9 mouse cellular contexts compared by ENCODE assay signal in genomic region chr4:35099210-35099864, GRCm38 (mm10). TPM values are rescaled to one million over a fixed set of nuclear protein-coding genes. Genes with fewer than 3 reads are reported as not detected.
DNase-seq lines count a peak whose midpoint lies in the region; ATAC-seq lines count a peak whose summit lies in the region.
"Had no signal": no experiment of that assay in that cellular context is flagged by ENCODE, and none has a peak within 500 bp of the region (broad histone marks: within the 10 kb centered on the region; RNA-seq: fewer than 3 reads in every experiment).

No protein-coding gene starts in this region.

- no peaks in the 10 kb centered on the region for H3K36me3 ChIP-seq in heart, embryonic 16.5 days (ENCODE audit: control insufficient read depth, insufficient read depth)
- no peaks in the 10 kb centered on the region for H3K36me3 ChIP-seq in midbrain, embryonic 11.5 days (ENCODE audit: control insufficient read depth, insufficient read depth, low read length)

- 22% methylated on average over 17 of the region's 17 CpGs for WGBS in heart, embryonic 16.5 days
- 31% methylated on average over 17 of the region's 17 CpGs for WGBS in midbrain, embryonic 11.5 days

- H3K4me3 ChIP-seq in heart, embryonic 16.5 days (ENCODE audit: low read length), result peak overlapping the region; percentile 58
- peak overlapping the region; percentile 28 for H3K4me3 ChIP-seq in midbrain, embryonic 11.5 days (ENCODE audit: low read depth, low read length)

- no peaks in the 10 kb centered on the region for H3K9me3 ChIP-seq in heart, embryonic 16.5 days (replicated peaks; ENCODE audit: control insufficient read depth, low read length)
- H3K9me3 ChIP-seq in midbrain, embryonic 11.5 days (ENCODE audit: control insufficient read depth, low read length), result no peaks in the 10 kb centered on the region

- H3K9ac ChIP-seq in heart, embryonic 16.5 days (ENCODE audit: low read length), result peak overlapping the region; percentile 68
- H3K9ac ChIP-seq in midbrain, embryonic 11.5 days (ENCODE audit: low read length), result peak overlapping the region; percentile 51

- peak; percentile 90 for DNase-seq in heart, adult 11 months
- DNase-seq in heart, adult 9 months (ENCODE audit: low spot score in 2 of 2), result no peak
- peak; percentile 11 for DNase-seq in NIH3T3 (ENCODE audit: low read depth)
- DNase-seq in midbrain, embryonic 11.5 days (ENCODE audit: low spot score, missing footprints), result peak; percentile 89
- no peak for DNase-seq in spleen, postnatal 4 days (ENCODE audit: low spot score in 2 of 2)
- no peak for DNase-seq in thymus, postnatal 25 days
- DNase-seq in urinary bladder, adult 18-20 months (ENCODE audit: low spot score in 2 of 2), result no peak

- H3K4me2 ChIP-seq in heart, embryonic 16.5 days (ENCODE audit: low read depth, low read length), result peak overlapping the region; percentile 70
- peak overlapping the region; percentile 53 for H3K4me2 ChIP-seq in midbrain, embryonic 11.5 days

- no peaks in the 10 kb centered on the region for H3K27me3 ChIP-seq in heart, embryonic 16.5 days (ENCODE audit: control insufficient read depth, insufficient read depth, low read length)
- H3K27me3 ChIP-seq in midbrain, embryonic 11.5 days (ENCODE audit: control insufficient read depth, insufficient read depth, low read length), result no peaks in the 10 kb centered on the region
- H3K27me3 ChIP-seq: CH12.LX had no signal

- peaks cover 11% of the 10 kb centered on the region for H3K4me1 ChIP-seq in heart, embryonic 16.5 days (ENCODE audit: control insufficient read depth, insufficient read depth, low read length)
- peaks cover 15% of the 10 kb centered on the region for H3K4me1 ChIP-seq in midbrain, embryonic 11.5 days (ENCODE audit: control insufficient read depth, insufficient read depth, low read length)

- no peak for ATAC-seq in heart, embryonic 16.5 days (replicated peaks; ENCODE audit: extremely low read depth, insufficient read depth, low FRiP score)
- peak; percentile 56 for ATAC-seq in midbrain, embryonic 11.5 days (ENCODE audit: low FRiP score)

- no peak overlapping the region for H3K27ac ChIP-seq in heart, embryonic 16.5 days (ENCODE audit: low read length)
- no peak overlapping the region for H3K27ac ChIP-seq in midbrain, embryonic 11.5 days (ENCODE audit: low read depth, low read length)

RNA-seq across cellular contexts. Expression of gene Ifnk, which starts 52.5 kb away (rescaled TPM):
- polyA plus RNA-seq in heart, embryonic 16.5 days (2015; fragmentation: Nextera tagmentation; extraction: Ambion mirVana), result 0.18 TPM in 1 of 2 replicates, not detected in the other
- 0.46 TPM in 1 of 2 replicates, not detected in the other for polyA plus RNA-seq in midbrain, embryonic 11.5 days (2014; fragmentation: Nextera tagmentation; extraction: Ambion mirVana)

RNA-seq across cellular contexts. Expression of gene Mob3b, which starts 57.9 kb away (rescaled TPM):
- 3.9 and 4.7 TPM in 2 replicates for polyA plus RNA-seq in heart, embryonic 16.5 days (2015; fragmentation: Nextera tagmentation; extraction: Ambion mirVana)
- polyA plus RNA-seq in midbrain, embryonic 11.5 days (2014; fragmentation: Nextera tagmentation; extraction: Ambion mirVana), result 16.5 and 18.3 TPM in 2 replicates

Comparison
In these comparisons a context has a peak if more than half of its experiments do, and no peak if none do; other contexts are left out.
1. DNase-seq: peak in heart, adult 11 months (single experiment), NIH3T3 (single experiment) and midbrain, embryonic 11.5 days (single experiment); none in heart, adult 9 months (0 of 2), spleen, postnatal 4 days (0 of 2), thymus, postnatal 25 days (single experiment) and urinary bladder, adult 18-20 months (0 of 2).